Mouse (Mus musculus): ENCODE measurements around the gene Ift80. TPM values are rescaled to one million over a fixed set of nuclear protein-coding genes. Genes with fewer than 3 reads are reported as not detected.
A peak's percentile ranks its signal among the peaks of the same experiment; 100 is the strongest.

Gene Ift80
- polyA plus RNA-seq, 1 experiment from 2014 or later: 24.8 TPM

DNA sequence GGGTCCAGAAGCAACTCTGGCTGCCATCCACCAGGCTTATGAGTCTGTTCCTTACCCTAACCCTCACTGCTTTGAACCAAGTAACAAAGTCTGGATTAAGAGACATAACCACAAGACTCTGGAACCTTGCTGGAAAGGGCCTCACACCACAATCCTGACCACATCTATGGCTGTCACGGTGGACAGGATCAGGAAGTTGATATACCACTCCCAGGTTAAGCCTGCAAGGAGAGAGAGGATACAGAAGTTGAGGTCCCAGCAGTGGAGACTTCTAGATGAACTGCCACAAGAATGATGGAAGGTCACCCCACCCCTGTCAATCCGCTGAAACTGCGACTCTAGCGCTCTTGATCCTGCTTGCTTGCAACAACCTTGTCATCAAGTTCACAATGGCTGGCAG, 26.7 kb downstream of the Ift80 start:
- Histone ChIP-seq H3K27ac (replicated peaks; ENCODE audit: low read depth, low read length) (no peak overlapping the region), H3K9ac (replicated peaks; ENCODE audit: low read length) (no peak overlapping the region), H3K4me1 (ENCODE audit: control insufficient read depth, insufficient read depth, low read length) (no peaks in the 10 kb centered on the region; the same call in 1 of the 2 replicates), H3K36me3 (replicated peaks; ENCODE audit: control insufficient read depth, insufficient read depth, low read depth, low read length) (no peaks in the 10 kb centered on the region), H3K27me3 (ENCODE audit: control insufficient read depth, insufficient read depth, low read length) (no peaks in the 10 kb centered on the region), H3K4me3 (ENCODE audit: low read depth, low read length) (no peak overlapping the region), H3K9me3 (replicated peaks; ENCODE audit: control insufficient read depth, low read length) (no peaks in the 10 kb centered on the region), H3K4me2 (ENCODE audit: low read depth, low read length) (no peak overlapping the region)
- ATAC-seq (replicated peaks; ENCODE audit: insufficient number of reproducible peaks, low FRiP score, low TSS enrichment, low read depth) (no peak), DNase-seq (ENCODE audit: low spot score) (no peak)
- WGBS: 89% methylated on average over 4 of the region's 4 CpGs

DNA sequence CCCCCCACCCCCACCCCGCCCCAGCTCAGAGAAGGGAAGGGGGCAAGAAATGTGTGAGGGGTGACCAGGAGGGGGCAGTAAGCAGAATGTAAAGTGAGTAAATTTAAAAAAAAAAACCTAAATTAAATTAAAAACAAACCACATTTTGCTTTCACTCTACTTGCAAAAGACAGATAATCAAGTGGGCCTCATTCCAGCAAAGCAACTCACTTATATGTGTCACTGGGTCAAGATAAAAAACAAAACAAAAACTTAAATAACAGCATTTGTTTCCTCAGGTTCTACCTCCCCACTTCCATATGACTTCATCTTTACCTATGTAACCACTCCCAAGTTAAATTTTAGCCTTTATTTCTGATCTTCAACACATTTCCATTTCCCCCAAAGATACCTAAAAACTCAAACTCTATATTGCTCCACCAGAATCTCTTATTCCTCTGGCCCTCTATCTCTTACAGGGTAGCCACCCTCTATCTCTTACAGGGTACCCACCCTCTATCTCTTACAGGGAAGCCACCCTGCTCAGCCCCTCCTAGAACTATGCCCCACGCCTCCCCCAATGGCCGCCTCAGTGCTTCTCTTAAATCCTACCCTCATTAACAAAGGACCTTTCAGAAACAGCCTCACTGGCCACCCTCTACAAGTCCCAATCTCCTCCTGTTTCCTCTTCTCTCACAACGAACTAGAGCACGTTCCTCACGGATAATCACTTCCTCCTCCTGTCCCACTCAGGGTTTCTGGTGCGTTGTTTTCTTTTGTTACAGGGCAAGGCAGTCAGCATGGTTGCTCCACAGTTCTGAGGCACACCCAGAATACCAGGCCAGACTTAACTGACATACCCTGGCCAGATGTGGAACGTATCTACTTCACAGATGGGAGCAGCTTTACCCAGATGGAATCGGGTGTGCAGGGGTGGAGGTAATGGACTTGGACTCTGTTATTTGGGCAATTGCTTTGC, 28.6 kb downstream of the Ift80 start:
- H3K27me3 ChIP-seq (ENCODE audit: control insufficient read depth, insufficient read depth, low read length): no peaks in the 10 kb centered on the region
- DNase-seq (ENCODE audit: low spot score): peak; percentile 10
- no peak for ATAC-seq (replicated peaks; ENCODE audit: insufficient number of reproducible peaks, low FRiP score, low TSS enrichment, low read depth)
- no peaks in the 10 kb centered on the region for H3K9me3 ChIP-seq (replicated peaks; ENCODE audit: control insufficient read depth, low read length)
- whole genome bisulfite sequencing: 48% methylated on average over 9 of the region's 9 CpGs
- H3K27ac ChIP-seq (replicated peaks; ENCODE audit: low read depth, low read length): no peak overlapping the region
- H3K36me3 ChIP-seq (replicated peaks; ENCODE audit: control insufficient read depth, insufficient read depth, low read depth, low read length): no peaks in the 10 kb centered on the region
- no peaks in the 10 kb centered on the region; the same call in 1 of the 2 replicates for H3K4me1 ChIP-seq (ENCODE audit: control insufficient read depth, insufficient read depth, low read length)
- H3K4me2 ChIP-seq (ENCODE audit: low read depth, low read length): no peak overlapping the region
- H3K9ac ChIP-seq (replicated peaks; ENCODE audit: low read length): no peak overlapping the region
- no peak overlapping the region for H3K4me3 ChIP-seq (ENCODE audit: low read depth, low read length)

DNA sequence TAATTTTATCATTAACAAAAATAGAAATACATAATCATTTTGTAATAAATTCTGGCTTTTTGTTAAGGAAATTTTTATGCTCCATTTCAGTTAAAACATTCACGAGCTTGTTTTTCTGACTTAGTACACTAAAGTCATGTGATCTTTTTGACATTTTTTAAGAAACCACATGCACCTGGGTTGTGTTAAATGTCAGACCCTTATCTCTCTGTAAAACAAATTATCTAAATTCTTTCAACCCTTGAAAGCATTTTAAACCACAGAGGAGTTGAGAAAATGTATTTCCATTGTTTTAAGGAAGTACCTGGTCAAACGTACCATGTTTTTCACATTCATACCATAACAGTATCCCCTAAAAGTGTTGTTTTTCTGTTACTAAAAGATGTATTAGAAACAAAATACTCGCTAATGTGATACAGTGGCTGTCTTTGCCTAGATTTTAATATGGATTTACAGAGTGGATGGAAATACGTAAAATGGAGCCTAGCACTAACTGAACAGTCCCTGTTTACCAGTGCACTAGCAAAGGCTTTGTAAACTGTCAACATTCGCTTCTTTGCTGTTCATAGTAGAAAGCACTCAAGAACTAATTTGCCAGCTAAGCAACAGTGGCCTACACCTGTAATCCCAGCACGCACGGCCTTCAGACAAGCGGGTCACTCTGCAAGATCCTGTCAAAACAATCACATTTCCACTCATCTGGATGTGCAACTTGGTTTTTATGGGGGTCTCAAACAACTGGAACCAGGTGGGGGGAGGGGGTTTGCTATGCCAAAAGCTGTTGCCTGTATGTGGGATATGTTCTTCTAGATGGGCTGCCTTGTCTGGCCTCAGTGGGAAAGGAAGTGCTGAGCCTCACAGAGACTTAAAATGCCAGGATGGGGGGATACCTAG, 29.5 kb downstream of the Ift80 start:
- Histone ChIP-seq H3K36me3 (replicated peaks; ENCODE audit: control insufficient read depth, insufficient read depth, low read depth, low read length) (no peaks in the 10 kb centered on the region), H3K4me2 (ENCODE audit: low read depth, low read length) (no peak overlapping the region), H3K4me3 (ENCODE audit: low read depth, low read length) (no peak overlapping the region), H3K9me3 (replicated peaks; ENCODE audit: control insufficient read depth, low read length) (no peaks in the 10 kb centered on the region), H3K4me1 (ENCODE audit: control insufficient read depth, insufficient read depth, low read length) (no peaks in the 10 kb centered on the region; the same call in 1 of the 2 replicates), H3K27me3 (ENCODE audit: control insufficient read depth, insufficient read depth, low read length) (no peaks in the 10 kb centered on the region), H3K9ac (replicated peaks; ENCODE audit: low read length) (no peak overlapping the region), H3K27ac (replicated peaks; ENCODE audit: low read depth, low read length) (no peak overlapping the region)
- no peak for ATAC-seq (replicated peaks; ENCODE audit: insufficient number of reproducible peaks, low FRiP score, low TSS enrichment, low read depth)
- DNase-seq (ENCODE audit: low spot score): no peak
- 79% methylated on average over 8 of the region's 8 CpGs for WGBS

DNA sequence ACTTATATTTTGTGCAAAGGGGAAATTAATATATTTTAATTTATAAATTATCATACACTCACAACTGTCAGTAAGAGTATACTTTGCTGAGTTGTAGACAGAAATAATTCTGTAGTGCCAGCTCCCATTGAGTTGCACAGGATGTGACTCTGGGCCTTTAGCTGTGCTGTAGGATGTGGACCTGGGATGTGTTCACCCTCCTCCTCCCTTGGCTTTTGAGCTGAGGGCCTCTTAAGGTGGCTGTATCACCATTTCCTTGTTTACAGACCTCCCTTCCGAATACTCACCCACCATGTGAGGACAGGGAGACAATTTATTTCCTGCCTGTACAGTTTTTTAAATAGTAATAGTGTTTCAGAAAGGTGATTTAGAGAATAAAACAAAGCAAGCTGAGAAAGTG, 30.8 kb downstream of the Ift80 start:
- DNase-seq (ENCODE audit: low spot score) (no peak), ATAC-seq (replicated peaks; ENCODE audit: insufficient number of reproducible peaks, low FRiP score, low TSS enrichment, low read depth) (no peak)
- no peak overlapping the region for H3K4me2 ChIP-seq (ENCODE audit: low read depth, low read length)
- 70% methylated on average over 1 of the region's 1 CpGs for WGBS
- H3K9ac ChIP-seq (replicated peaks; ENCODE audit: low read length): no peak overlapping the region
- H3K9me3 ChIP-seq (replicated peaks; ENCODE audit: control insufficient read depth, low read length): no peaks in the 10 kb centered on the region
- H3K4me1 ChIP-seq (ENCODE audit: control insufficient read depth, insufficient read depth, low read length): no peaks in the 10 kb centered on the region; the same call in 1 of the 2 replicates
- H3K27me3 ChIP-seq (ENCODE audit: control insufficient read depth, insufficient read depth, low read length): no peaks in the 10 kb centered on the region
- no peak overlapping the region for H3K4me3 ChIP-seq (ENCODE audit: low read depth, low read length)
- H3K27ac ChIP-seq (replicated peaks; ENCODE audit: low read depth, low read length): no peak overlapping the region
- no peaks in the 10 kb centered on the region for H3K36me3 ChIP-seq (replicated peaks; ENCODE audit: control insufficient read depth, insufficient read depth, low read depth, low read length)

DNA sequence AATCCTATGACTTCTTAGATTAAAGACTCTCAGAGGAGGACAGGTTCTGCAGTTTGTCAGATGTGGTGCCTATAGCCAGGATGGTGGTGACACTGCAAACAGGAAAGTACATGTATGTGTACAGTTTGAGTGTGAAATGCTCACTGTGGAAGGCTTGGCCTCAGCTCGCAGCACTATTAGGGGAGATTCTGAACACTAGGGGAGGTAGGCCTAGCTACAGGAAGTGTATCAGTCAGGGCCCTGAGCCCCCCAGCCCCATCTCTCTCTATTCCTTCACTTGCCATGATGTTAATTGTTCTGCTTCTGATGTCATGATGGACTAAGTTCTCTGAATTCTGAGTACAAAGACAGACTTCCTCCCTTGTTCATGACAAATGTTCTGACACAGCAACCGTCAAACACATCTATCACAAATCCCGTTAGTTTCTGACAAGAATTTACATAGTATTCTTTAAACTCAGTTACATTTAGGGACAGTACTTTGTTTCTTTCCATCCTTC, 35.2 kb downstream of the Ift80 start:
- H3K36me3 ChIP-seq (replicated peaks; ENCODE audit: control insufficient read depth, insufficient read depth, low read depth, low read length): peaks cover 5% of the 10 kb centered on the region
- H3K4me2 ChIP-seq (ENCODE audit: low read depth, low read length): no peak overlapping the region
- H3K4me1 ChIP-seq (ENCODE audit: control insufficient read depth, insufficient read depth, low read length): no peaks in the 10 kb centered on the region
- no peaks in the 10 kb centered on the region for H3K27me3 ChIP-seq (ENCODE audit: control insufficient read depth, insufficient read depth, low read length)
- WGBS: 91% methylated on average over 3 of the region's 3 CpGs
- H3K4me3 ChIP-seq (ENCODE audit: low read depth, low read length): no peak overlapping the region
- no peak overlapping the region for H3K27ac ChIP-seq (replicated peaks; ENCODE audit: low read depth, low read length)
- no peak for DNase-seq (ENCODE audit: low spot score)
- no peak for ATAC-seq (replicated peaks; ENCODE audit: insufficient number of reproducible peaks, low FRiP score, low TSS enrichment, low read depth)
- H3K9ac ChIP-seq (replicated peaks; ENCODE audit: low read length): no peak overlapping the region
- H3K9me3 ChIP-seq (replicated peaks; ENCODE audit: control insufficient read depth, low read length): no peaks in the 10 kb centered on the region

DNA sequence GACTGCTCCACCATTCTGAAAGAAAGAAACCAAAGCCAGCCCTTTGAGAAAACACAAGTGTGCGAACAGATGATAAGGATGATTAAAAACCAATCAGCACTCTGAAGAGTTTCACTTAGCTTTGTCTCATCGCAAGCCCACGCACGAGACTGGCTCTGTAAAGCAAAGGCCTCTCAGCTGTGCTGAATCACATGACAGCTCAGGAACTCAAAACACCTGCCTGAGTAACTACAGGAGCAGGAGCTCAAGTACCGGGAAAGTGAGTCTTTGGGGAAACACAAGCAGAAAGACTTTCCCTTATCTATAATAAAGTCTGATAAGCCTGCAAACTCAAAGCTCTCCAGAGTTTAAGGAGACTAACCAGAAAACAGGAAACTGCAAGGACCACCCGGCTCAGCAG, 37.0 kb downstream of the Ift80 start:
- H3K36me3 ChIP-seq (replicated peaks; ENCODE audit: control insufficient read depth, insufficient read depth, low read depth, low read length): peaks cover 5% of the 10 kb centered on the region
- H3K9me3 ChIP-seq (replicated peaks; ENCODE audit: control insufficient read depth, low read length): no peaks in the 10 kb centered on the region

DNA sequence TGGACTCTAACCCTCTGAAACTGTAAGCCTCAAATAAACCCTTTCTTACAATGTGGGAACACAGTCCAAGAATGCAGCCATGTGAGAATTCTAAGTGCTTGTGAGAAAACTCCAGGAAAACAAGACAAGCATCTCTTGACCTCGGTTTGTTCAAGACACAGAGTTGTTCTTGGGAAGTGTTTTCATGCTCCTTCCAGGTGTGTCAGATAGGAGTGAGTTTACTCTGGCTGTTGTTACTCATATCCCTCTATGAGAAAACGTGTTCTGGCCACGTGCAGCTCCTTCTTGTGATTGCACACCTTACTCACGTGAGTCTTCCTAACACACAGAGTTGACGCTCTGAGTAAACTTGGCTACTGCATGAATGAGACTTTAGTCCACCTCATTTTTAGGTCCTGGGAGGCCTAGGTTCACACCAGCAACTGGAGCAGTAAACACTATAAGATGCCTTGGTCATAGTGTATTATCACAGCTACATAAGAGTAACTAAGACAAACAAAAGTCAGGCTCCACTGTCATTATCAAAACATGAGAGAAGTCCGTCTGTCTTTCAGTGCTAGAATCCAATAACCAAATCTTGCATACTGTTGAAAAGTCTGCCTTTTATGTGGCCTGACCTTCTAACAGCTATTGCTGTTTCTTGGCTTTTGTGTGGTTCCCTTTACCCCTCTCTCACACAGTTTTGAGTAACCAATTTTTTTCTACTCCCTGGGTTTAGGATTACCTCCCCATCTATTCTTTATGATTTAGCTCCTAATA, 37.7 kb downstream of the Ift80 start:
- ATAC-seq (replicated peaks; ENCODE audit: insufficient number of reproducible peaks, low FRiP score, low TSS enrichment, low read depth) (no peak), DNase-seq (ENCODE audit: low spot score) (no peak)
- peaks cover 5% of the 10 kb centered on the region for H3K36me3 ChIP-seq (replicated peaks; ENCODE audit: control insufficient read depth, insufficient read depth, low read depth, low read length)
- H3K4me3 ChIP-seq (ENCODE audit: low read depth, low read length): no peak overlapping the region
- no peak overlapping the region for H3K9ac ChIP-seq (replicated peaks; ENCODE audit: low read length)
- H3K4me2 ChIP-seq (ENCODE audit: low read depth, low read length): no peak overlapping the region
- no peaks in the 10 kb centered on the region for H3K27me3 ChIP-seq (ENCODE audit: control insufficient read depth, insufficient read depth, low read length)
- H3K9me3 ChIP-seq (replicated peaks; ENCODE audit: control insufficient read depth, low read length): no peaks in the 10 kb centered on the region
- no peaks in the 10 kb centered on the region for H3K4me1 ChIP-seq (ENCODE audit: control insufficient read depth, insufficient read depth, low read length)
- H3K27ac ChIP-seq (replicated peaks; ENCODE audit: low read depth, low read length): no peak overlapping the region
- 94% methylated on average over 6 of the region's 6 CpGs for WGBS

More for the DNA sequence above, 37.0 kb downstream of the Ift80 start:
- Histone ChIP-seq H3K27ac (replicated peaks; ENCODE audit: low read depth, low read length) (no peak overlapping the region), H3K4me2 (ENCODE audit: low read depth, low read length) (no peak overlapping the region), H3K9ac (replicated peaks; ENCODE audit: low read length) (no peak overlapping the region), H3K27me3 (ENCODE audit: control insufficient read depth, insufficient read depth, low read length) (no peaks in the 10 kb centered on the region), H3K4me3 (ENCODE audit: low read depth, low read length) (no peak overlapping the region), H3K4me1 (ENCODE audit: control insufficient read depth, insufficient read depth, low read length) (no peaks in the 10 kb centered on the region)
- ATAC-seq (replicated peaks; ENCODE audit: insufficient number of reproducible peaks, low FRiP score, low TSS enrichment, low read depth): no peak
- WGBS: 86% methylated on average over 6 of the region's 6 CpGs
- DNase-seq (ENCODE audit: low spot score): no peak

Measured in embryonic facial prominence, embryonic 11.5 days (tissue).